Mouse (Mus musculus) frontal cortex, postnatal 36 days (tissue): Measurements from ENCODE around the gene Atxn2.
"Not testable (repeated sequence)": the region's sequence is repeated elsewhere in the genome, so short reads cannot be mapped to it uniquely, and the experiment has no call there.

Source experiments
- DNase-seq, 2 experiments: peaks; one replicate each; pipeline ENCODE4 v3.0.0; 2022; ENCODE audit warnings: low spot score in 2 of 2

Atxn2 gene

GRCm38 (mm10) chr5:121710851-121711173, 325 bp upstream of the Atxn2 start:
- no peak for DNase-seq

- no peak for DNase-seq
Measured at GRCm38 (mm10) chr5:121711928-121712231, 743 bp downstream of the Atxn2 start.

GRCm38 (mm10) chr5:121712232-121712933, 1.2 kb downstream of the Atxn2 start:
- no peak for DNase-seq

GRCm38 (mm10) chr5:121712934-121713538, 1.9 kb downstream of the Atxn2 start:
- DNase-seq: peak; percentile 29 to 46

- no peak for DNase-seq
Measured at GRCm38 (mm10) chr5:121714331-121714730, 3.2 kb downstream of the Atxn2 start.

- DNase-seq: no peak
Measured at GRCm38 (mm10) chr5:121714928-121715327, 3.8 kb downstream of the Atxn2 start.

- DNase-seq: no peak
Measured at GRCm38 (mm10) chr5:121718462-121718861, 7.3 kb downstream of the Atxn2 start.

- no peak for DNase-seq
Measured at GRCm38 (mm10) chr5:121720888-121721585, 9.9 kb downstream of the Atxn2 start.

- no peak for DNase-seq
Measured at GRCm38 (mm10) chr5:121721841-121722240, 10.7 kb downstream of the Atxn2 start.

GRCm38 (mm10) chr5:121724678-121725077, 13.5 kb downstream of the Atxn2 start:
- no peak for DNase-seq

GRCm38 (mm10) chr5:121730057-121730456, 18.9 kb downstream of the Atxn2 start:
- no peak for DNase-seq

- DNase-seq: no peak
Measured at GRCm38 (mm10) chr5:121736641-121737040, 25.5 kb downstream of the Atxn2 start.

- DNase-seq: not testable (repeated sequence)
Measured at GRCm38 (mm10) chr5:121738162-121738561, 27.0 kb downstream of the Atxn2 start.

GRCm38 (mm10) chr5:121738576-121739191, 27.5 kb downstream of the Atxn2 start:
- no peak for DNase-seq

GRCm38 (mm10) chr5:121740516-121740915, 29.4 kb downstream of the Atxn2 start:
- DNase-seq: no peak

GRCm38 (mm10) chr5:121742915-121743314, 31.8 kb downstream of the Atxn2 start:
- DNase-seq: no peak

- DNase-seq: not testable (repeated sequence)
Measured at GRCm38 (mm10) chr5:121747884-121748594, 36.9 kb downstream of the Atxn2 start.

GRCm38 (mm10) chr5:121749633-121750032, 38.5 kb downstream of the Atxn2 start:
- DNase-seq: no peak

GRCm38 (mm10) chr5:121757900-121758299, 46.8 kb downstream of the Atxn2 start:
- DNase-seq: no peak

GRCm38 (mm10) chr5:121758341-121758740, 47.2 kb downstream of the Atxn2 start:
- no peak for DNase-seq

GRCm38 (mm10) chr5:121759921-121760320, 48.8 kb downstream of the Atxn2 start:
- DNase-seq: no peak

GRCm38 (mm10) chr5:121761459-121761858, 50.3 kb downstream of the Atxn2 start:
- DNase-seq: no peak
